ENCODE assay signal across 8 mouse cellular contexts in genomic region chr3:107037105-107037504, GRCm38 (mm10). TPM values are rescaled to one million over a fixed set of nuclear protein-coding genes. Genes with fewer than 3 reads are reported as not detected.
DNase-seq lines count a peak whose midpoint lies in the region; ATAC-seq and TF ChIP-seq lines count a peak whose summit lies in the region.

No protein-coding gene starts in this region.

- peak overlapping the region; percentile 49 for H3K27ac ChIP-seq in bone marrow, adult 2 months (ENCODE audit: control insufficient read depth, insufficient read depth, low read depth, low read length, poor library complexity)
- no peak overlapping the region for H3K27ac ChIP-seq in embryonic facial prominence, embryonic 14.5 days (replicated peaks; ENCODE audit: low read depth, low read length)
- H3K27ac ChIP-seq in limb, embryonic 10.5 days: no peak overlapping the region; the same call in 1 of the 2 replicates
- no peak overlapping the region for H3K27ac ChIP-seq in stomach, embryonic 14.5 days (ENCODE audit: low read length)

- TF ChIP-seq POLR2A in bone marrow, adult 2 months (IDR thresholded peaks at IDR 0.05; ENCODE audit: borderline replicate concordance, control insufficient read depth, low read depth, low read length): no peak

- no peaks in the 10 kb centered on the region for H3K36me3 ChIP-seq in embryonic facial prominence, embryonic 14.5 days (ENCODE audit: control insufficient read depth, insufficient read depth, low read length)
- no peaks in the 10 kb centered on the region for H3K36me3 ChIP-seq in limb, embryonic 10.5 days
- H3K36me3 ChIP-seq in stomach, embryonic 14.5 days (ENCODE audit: control insufficient read depth, insufficient read depth, low read length): no peaks in the 10 kb centered on the region

- WGBS in bone marrow, adult 2 months: 3% methylated on average over 12 of the region's 12 CpGs
- WGBS in embryonic facial prominence, embryonic 14.5 days: 54% methylated on average over 12 of the region's 12 CpGs
- WGBS in limb, embryonic 10.5 days: 55% methylated on average over 12 of the region's 12 CpGs
- 55% methylated on average over 12 of the region's 12 CpGs for WGBS in stomach, embryonic 14.5 days

- peak; percentile 21 to 42 for DNase-seq in layer of hippocampus, postnatal 10 days (ENCODE audit: low spot score in 2 of 2)
- no peak for DNase-seq in layer of hippocampus, adult 9-11 months
- no peak for DNase-seq in embryonic facial prominence, embryonic 14.5 days (ENCODE audit: low spot score)
- no peak for DNase-seq in limb, embryonic 10.5 days (ENCODE audit: low spot score)
- no peak for DNase-seq in frontal cortex, adult 2 months (ENCODE audit: extremely low spot score in 1 of 2, low spot score in 1 of 2)
- no peak for DNase-seq in c-Kit-positive CD71-positive TER-119-positive erythroid progenitor cells, embryonic 14.5 days (ENCODE audit: low spot score)

- no peaks in the 10 kb centered on the region; the same call in 1 of the 2 replicates for H3K4me1 ChIP-seq in bone marrow, adult 2 months (ENCODE audit: control insufficient read depth, insufficient read depth, low read length)
- H3K4me1 ChIP-seq in embryonic facial prominence, embryonic 14.5 days (ENCODE audit: control insufficient read depth, insufficient read depth, low read length): no peaks in the 10 kb centered on the region; the same call in none of the 2 replicates
- peaks cover 23% of the 10 kb centered on the region for H3K4me1 ChIP-seq in limb, embryonic 10.5 days
- H3K4me1 ChIP-seq in stomach, embryonic 14.5 days (ENCODE audit: control insufficient read depth, insufficient read depth, low read length): 0 out of 2 replicates have a peak, but pooled peaks cover 4% of the 10 kb centered on the region

- ATAC-seq in embryonic facial prominence, embryonic 14.5 days (ENCODE audit: low read depth): no peak
- no peak for ATAC-seq in stomach, embryonic 14.5 days (ENCODE audit: insufficient number of reproducible peaks, insufficient read depth, low FRiP score, low read depth)

- peak overlapping the region; percentile 98 for H3K4me2 ChIP-seq in embryonic facial prominence, embryonic 14.5 days (ENCODE audit: low read depth, low read length)
- peak overlapping the region; percentile 99 for H3K4me2 ChIP-seq in stomach, embryonic 14.5 days (replicated peaks; ENCODE audit: low read depth, low read length)

- H3K9ac ChIP-seq in embryonic facial prominence, embryonic 14.5 days (ENCODE audit: low read depth, low read length): no peak overlapping the region
- no peak overlapping the region for H3K9ac ChIP-seq in stomach, embryonic 14.5 days (replicated peaks; ENCODE audit: low read depth, low read length)

- no peaks in the 10 kb centered on the region for H3K9me3 ChIP-seq in embryonic facial prominence, embryonic 14.5 days (ENCODE audit: control insufficient read depth, low read length)
- H3K9me3 ChIP-seq in limb, embryonic 10.5 days (replicated peaks): no peaks in the 10 kb centered on the region
- H3K9me3 ChIP-seq in stomach, embryonic 14.5 days (ENCODE audit: control insufficient read depth, low read depth, low read length): no peaks in the 10 kb centered on the region

- H3K27me3 ChIP-seq in embryonic facial prominence, embryonic 14.5 days (replicated peaks; ENCODE audit: control insufficient read depth, insufficient read depth, low read length): peaks cover 14% of the 10 kb centered on the region
- peaks cover 16% of the 10 kb centered on the region for H3K27me3 ChIP-seq in limb, embryonic 10.5 days (ENCODE audit: low read depth, poor library complexity, severe bottlenecking)
- 0 out of 2 replicates have a peak, but pooled peaks cover 3% of the 10 kb centered on the region for H3K27me3 ChIP-seq in stomach, embryonic 14.5 days (ENCODE audit: control insufficient read depth, insufficient read depth, low read length)

- H3K4me3 ChIP-seq in bone marrow, adult 2 months (replicated peaks; ENCODE audit: control insufficient read depth, low read depth, low read length): peak overlapping the region; percentile 70
- peak overlapping the region; percentile 75 for H3K4me3 ChIP-seq in embryonic facial prominence, embryonic 14.5 days (ENCODE audit: low read depth, low read length)
- peak overlapping the region; percentile 76 for H3K4me3 ChIP-seq in limb, embryonic 10.5 days
- H3K4me3 ChIP-seq in stomach, embryonic 14.5 days (ENCODE audit: low read depth, low read length): peak overlapping the region; percentile 62; the same call in 1 of the 2 replicates

- TF ChIP-seq CTCF in bone marrow, adult 2 months (IDR thresholded peaks at IDR 0.05; ENCODE audit: control insufficient read depth, insufficient read depth, low read length): no peak

RNA-seq across cellular contexts. Expression of gene Kcna3, which starts 1.1 kb away (rescaled TPM):
- 10 to 100 TPM; 18.6 to 22.6 TPM for total RNA-seq in layer of hippocampus, postnatal 10 days (2021)
- polyA plus RNA-seq in bone marrow, adult 2 months (2011; ENCODE audit: insufficient read depth, insufficient read length, low replicate concordance, missing spikeins): 5.6 and 11.1 TPM in 2 replicates
- polyA plus RNA-seq in embryonic facial prominence, embryonic 14.5 days (2014; fragmentation: Nextera tagmentation; extraction: Ambion mirVana): 1.0 and 1.2 TPM in 2 replicates
- polyA plus RNA-seq in limb, embryonic 10.5 days (2016; fragmentation: Nextera tagmentation; extraction: Ambion mirVana): 2.0 and 2.1 TPM in 2 replicates
- 0.59 and 1.6 TPM in 2 replicates for polyA plus RNA-seq in stomach, embryonic 14.5 days (2014; fragmentation: Nextera tagmentation; extraction: Ambion mirVana)
- 6.3 and 7.3 TPM in 2 replicates for polyA plus RNA-seq in frontal cortex, adult 2 months (2012; rRNA removed)

Comparison
In these comparisons a context has a peak if more than half of its experiments do, and no peak if none do; other contexts are left out.
1. DNase-seq: peak in layer of hippocampus, postnatal 10 days (2 of 2); none in layer of hippocampus, adult 9-11 months (single experiment), embryonic facial prominence, embryonic 14.5 days (single experiment), limb, embryonic 10.5 days (single experiment), frontal cortex, adult 2 months (0 of 2) and c-Kit-positive CD71-positive TER-119-positive erythroid progenitor cells, embryonic 14.5 days (single experiment).
2. Peak in every context shown above with its lines, with median percentiles within 50 percentile points of each other: H3K4me3 ChIP-seq.